Mouse (Mus musculus): ENCODE data around the gene Eci1.

The Eci1 gene

GRCm38 (mm10) chr17:24473612-24474275, 47.3 kb downstream of the Eci1 start, which contains the start of gene Bricd5:
TSS of gene Bricd5 (plus strand) at chr17:24473884.
- no peak for DNase-seq (ENCODE audit: low spot score)

DNA sequence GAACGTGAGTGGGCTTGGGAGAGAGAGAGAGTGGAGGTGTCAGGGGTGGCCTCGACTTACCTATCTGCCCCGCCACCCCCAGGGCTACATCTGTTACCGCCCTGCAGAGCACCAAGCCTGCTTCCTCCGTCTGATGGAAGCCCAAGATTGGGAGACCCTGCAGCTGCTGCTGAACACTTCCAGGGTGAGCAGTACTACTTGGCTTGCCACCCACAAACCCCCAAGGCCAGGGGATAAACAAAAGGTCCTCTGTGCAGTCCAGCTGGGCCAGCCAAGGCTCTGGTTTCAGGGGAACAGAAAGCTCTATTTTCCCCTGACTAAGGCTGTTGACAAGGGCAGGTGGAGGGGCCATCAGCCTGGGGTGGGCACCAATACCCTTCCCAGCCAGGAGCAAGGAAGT, 48.1 kb downstream of the Eci1 start:
- no peak for DNase-seq (ENCODE audit: low spot score)

DNA sequence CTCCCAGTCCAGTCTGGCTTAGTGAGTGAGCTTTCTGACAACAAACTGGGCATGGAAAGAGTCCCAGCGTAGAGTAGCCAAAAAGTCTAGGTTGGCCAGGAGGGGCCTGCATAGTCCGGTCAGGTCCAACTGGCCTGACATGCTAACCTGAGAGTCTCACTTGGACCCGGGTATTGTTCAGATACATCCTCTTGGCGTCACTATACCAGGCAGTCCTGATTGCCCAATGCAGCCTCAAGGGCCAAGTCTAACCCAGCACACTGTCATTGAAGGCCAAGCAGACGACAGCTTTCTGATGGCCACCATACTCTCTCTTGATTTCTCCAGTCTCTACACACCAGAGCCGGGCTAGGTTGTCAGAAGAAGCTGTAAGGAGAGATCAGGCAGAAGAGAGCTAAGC, 49.1 kb downstream of the Eci1 start:
- no peak for DNase-seq (ENCODE audit: low spot score)

DNA sequence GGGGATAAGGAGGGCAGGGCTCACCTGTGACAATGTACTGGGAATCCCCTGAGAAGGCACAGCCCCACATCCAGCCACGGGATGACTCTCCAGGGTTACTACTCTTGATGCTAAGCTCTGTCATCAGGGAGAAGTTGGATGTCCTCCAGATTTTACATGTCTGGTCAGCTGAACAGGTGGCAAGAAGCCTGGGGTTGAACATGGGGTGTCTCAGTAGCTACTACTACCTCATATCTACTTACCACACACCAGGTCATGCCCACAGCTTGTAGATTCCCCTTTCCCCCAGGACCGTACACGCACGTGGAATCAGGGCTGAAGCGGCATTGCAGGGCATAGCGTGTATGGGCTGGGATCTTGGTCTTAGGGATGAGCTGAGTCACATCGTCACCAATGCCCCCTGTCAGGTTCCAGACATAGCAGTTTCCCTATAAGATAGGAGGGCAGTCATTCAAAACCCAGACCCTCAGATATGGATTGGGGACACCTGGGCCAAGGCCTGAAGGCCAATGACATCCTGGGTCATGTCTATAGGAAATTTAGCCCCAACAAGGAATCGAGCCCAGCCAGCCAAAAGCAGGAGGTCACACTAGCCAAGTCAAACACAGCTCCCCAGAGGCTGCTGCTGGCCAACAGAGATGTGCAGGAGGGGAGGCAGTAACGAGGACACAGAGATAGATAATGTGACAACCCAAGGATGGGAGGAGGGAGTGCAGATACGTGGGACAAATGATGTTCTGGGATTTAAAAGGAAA, 49.8 kb downstream of the Eci1 start:
- DNase-seq (ENCODE audit: low spot score): no peak

- no peak for DNase-seq (ENCODE audit: low spot score)
These were observed 50.9 kb downstream of the Eci1 start for GRCm38 (mm10) chr17:24477053-24477984.

GRCm38 (mm10) chr17:24477985-24478600, 51.7 kb downstream of the Eci1 start:
- DNase-seq (ENCODE audit: low spot score): no peak

DNA sequence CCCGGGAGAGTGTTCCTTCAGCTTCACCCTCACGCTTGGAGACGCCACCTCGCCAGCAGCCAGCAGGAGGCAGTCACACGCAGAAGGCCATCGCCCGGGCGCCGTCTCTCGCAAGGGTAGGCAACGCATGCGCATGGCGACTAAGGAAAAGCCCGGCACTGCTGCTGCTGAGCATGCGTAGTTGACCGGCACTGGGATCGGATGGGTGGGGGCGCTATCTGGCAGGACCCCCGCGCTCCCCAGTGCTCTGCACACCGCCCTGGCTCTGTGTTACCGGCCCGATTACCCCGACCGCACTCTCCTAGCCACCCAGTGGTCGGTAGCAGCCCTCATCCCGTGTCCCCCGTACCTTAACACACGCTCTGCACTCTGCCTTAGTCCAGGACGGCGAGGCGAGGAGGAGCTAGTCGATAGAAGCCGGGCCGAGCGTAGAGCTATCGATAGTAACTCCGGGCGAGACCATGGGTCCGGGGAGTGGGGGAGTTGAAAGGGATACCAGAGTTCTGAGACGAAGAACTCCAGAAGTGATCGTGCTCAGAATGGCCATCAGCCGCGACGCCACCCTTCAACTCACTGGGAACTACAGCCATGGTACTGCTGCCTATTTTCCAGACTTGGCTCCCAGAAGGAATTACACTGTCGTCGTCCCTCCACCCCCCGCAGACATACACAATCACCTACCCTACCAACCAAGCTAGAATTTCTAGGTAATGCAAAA, 52.4 kb downstream of the Eci1 start, which contains the start of gene Mlst8:
Gene Mlst8 (minus strand): TSS at position 416 of the 718 bp plus-strand sequence.
- peak; percentile 96 for DNase-seq (ENCODE audit: low spot score)

GRCm38 (mm10) chr17:24479431-24479830, 53.0 kb downstream of the Eci1 start:
- DNase-seq (ENCODE audit: low spot score): no peak

DNA sequence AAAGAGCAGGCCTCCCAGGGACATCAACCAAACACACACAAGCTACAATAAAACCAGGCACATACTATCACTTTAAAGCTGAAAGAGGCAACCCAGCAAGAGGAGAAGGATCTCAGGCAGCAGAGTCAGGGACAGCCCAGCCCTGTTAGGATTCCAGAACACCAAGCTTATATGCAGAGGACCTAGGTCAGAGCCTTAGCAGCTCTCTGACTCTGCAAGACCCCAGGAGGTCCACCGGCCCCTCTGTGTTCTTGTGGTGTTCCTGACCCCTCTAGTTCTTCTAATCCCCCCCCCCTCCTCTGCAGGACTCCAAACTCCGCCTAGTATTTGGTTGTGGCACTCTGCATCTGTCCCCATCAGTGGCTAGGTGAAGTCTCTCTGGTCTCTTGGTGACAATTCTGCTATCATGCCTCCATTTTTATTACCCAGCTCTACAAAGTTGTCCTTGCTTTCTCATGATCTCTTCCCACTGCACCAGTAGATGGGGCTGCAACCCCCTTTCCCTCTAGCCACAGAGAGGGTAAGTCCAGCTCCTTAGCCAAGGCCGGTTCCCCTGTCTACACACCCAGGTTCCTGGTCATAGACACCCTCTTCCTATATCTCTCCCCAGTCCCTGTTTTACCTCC, 53.9 kb downstream of the Eci1 start:
- DNase-seq (ENCODE audit: low spot score): no peak

DNA sequence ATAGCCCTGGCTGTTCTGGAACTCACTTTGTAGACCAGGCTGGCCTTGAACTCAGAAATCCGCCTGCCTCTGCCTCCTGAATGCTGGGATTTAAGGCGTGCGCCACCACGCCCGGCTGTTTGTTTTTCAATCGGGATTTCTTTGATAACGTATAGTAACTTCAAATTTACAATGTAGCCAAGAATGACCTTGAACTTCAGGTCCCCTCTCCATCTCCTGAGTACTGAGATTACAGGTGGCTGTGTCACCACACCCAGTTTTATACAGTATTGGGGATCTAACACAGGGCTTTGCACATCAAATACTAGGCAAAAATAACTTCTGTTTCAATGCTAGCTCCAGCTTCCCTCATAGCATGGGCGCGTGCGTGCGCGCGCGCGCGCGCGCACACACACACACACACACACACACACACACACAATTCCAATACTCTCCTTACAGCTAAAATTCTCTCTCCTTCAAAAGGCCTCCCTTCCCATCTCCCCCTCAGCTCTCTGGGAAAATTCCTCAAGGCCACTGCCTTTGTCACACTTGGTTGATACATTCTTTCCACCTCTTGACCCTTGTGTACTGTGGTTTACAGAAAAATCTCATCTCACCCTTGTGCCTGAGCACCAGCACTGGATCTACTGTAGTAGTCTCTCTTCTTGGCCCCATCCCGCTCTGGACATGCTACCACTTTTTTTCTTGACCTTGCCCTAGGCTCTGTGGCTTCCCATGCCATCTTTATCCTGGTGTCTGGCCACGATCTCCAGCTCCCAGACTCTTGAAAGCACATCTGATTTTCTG, 54.8 kb downstream of the Eci1 start:
- DNase-seq (ENCODE audit: low spot score): no peak

DNA sequence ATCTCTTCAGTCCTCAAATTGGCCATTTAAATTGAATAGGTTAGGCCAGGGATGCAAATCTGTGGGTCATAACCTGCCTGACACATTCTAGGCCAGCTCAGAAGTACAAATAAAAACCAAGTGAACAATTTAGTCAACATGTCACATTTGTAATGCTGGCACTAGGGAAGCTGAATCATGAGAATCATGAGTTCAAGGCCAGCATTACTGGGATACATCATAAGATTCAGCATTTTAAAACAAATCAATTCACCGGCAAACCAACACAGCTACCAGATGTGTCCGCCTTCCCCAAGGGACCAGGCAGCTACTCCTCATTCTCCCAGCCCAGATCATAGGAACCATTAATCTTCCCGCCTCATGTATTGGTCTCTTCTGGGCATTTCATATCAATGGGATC, 57.1 kb downstream of the Eci1 start:
- DNase-seq (ENCODE audit: low spot score): no peak

GRCm38 (mm10) chr17:24485090-24485860, 58.8 kb downstream of the Eci1 start:
- DNase-seq (ENCODE audit: low spot score): no peak

DNA sequence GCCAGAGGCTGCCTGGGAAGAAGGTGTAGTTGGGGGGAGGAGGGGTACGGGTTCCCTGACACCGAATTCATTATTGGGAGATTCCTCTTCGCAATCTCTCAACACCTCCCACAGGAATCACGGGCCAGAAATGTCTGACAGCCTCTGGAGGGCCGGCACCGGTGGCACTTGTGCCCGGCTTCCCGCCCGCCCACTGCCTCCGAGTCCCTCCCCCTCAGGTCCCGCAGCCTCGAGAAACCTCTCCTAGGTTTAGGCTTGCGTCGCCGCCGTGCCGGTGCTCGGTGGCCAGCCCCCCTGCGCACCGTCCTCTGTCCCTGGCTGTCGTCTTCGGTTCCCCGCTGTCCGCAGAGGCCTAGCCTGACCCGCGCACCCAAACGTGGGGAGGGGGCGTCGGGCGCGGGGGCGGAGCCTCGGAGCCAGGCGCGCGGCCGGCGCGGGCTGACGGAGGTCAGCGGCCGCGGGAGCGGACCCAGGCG, 61.8 kb downstream of the Eci1 start, which contains the start of gene Caskin1:
Gene Caskin1 (plus strand): TSS at position 416 of the 476 bp plus-strand sequence.
- DNase-seq (ENCODE audit: low spot score): no peak

- no peak for DNase-seq (ENCODE audit: low spot score)
These were observed 62.3 kb downstream of the Eci1 start for GRCm38 (mm10) chr17:24488662-24489264.
